Mouse (Mus musculus) brain, embryonic 14.5 days (tissue): ENCODE results near the gene Klhl9.
"Not testable (repeated sequence)": the region's sequence is repeated elsewhere in the genome, so short reads cannot be mapped to it uniquely, and the experiment has no call there.

Experiments used
- CTCF ChIP-seq: fragments of 200-500 bp; IDR thresholded peaks from 2 replicates; pipeline ENCODE4 v1.5.1; 2012; ENCODE audit warnings: inconsistent platforms, mild to moderate bottlenecking, moderate library complexity, borderline replicate concordance; ENCODE audit not compliant: insufficient read depth, insufficient read length; ENCODE audit errors: extremely low read depth
- POLR2A ChIP-seq: fragments of 200-500 bp; IDR thresholded peaks from 2 replicates; pipeline ENCODE4 v1.6.1; 2012; ENCODE audit warnings: mild to moderate bottlenecking, inconsistent platforms, borderline replicate concordance; ENCODE audit not compliant: poor library complexity, insufficient read depth, insufficient read length, severe bottlenecking; ENCODE audit errors: extremely low read depth

GRCm38 (mm10) chr4:88759610-88760268, 37.5 kb upstream of the Klhl9 start, which contains the start of gene Gm13283:
- TF ChIP-seq POLR2A, CTCF: not testable (repeated sequence)
